Mouse (Mus musculus): ENCODE measurements at regions not wholly inside any gene's neighbourhood (a gene's known extent, or its start where the extent isn't known, plus 50 kb on each side); places are given as distances from the start of the nearest gene placed in this dataset.

DNA sequence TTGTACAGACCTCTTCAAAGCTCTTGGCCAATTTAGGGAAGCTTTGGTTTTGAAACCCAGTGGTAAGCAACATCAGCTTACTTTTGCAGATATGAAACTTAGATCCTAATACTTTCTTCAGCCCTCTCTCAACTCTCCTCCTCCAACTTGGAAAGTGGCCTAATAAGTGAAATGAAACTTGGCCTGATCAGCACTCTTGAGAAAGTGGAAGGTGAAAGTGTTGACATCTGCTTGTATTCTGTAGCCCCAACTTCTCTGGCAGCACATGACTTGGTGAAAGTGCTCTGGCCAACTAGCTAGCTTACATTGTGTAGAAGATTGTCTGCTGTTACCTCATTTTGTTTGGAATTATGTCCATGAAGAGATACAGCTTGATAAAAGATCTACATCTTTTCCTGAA, 61.1 kb upstream of the Prdm1 start:
- DNase-seq (ENCODE audit: low spot score in 2 of 2), result no peak

DNA sequence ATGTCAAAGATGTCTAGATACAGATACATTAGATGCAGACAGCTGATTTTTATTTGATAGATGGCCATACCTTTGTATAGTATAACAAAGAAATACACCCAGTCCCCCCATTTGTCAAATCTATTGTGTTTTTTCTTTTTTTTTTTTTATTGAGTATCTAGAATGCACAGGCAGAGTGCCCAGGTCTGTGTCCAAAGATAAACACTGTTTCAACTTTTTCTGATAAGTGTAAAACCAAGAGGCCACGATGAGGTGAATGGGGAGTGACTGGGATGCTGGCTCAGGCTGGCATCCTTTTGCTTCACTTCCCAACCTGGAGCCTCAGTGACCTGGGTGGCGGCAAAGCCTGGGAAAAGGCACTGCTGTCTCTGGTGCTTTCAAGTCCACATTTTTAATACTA, 54.4 kb upstream of the Prdm1 start:
- DNase-seq (ENCODE audit: low spot score in 2 of 2), result no peak

Measured in frontal cortex, postnatal 36 days (tissue).